Mouse (Mus musculus) bone marrow, adult 2 months (tissue): Measurements from ENCODE around the gene Thbd. TPM values are rescaled to one million over a fixed set of nuclear protein-coding genes. Genes with fewer than 3 reads are reported as not detected.

Source experiments
- H3K27ac ChIP-seq: fragments of 200-500 bp; 2 replicates; pipeline ENCODE4 v1.5.1; 2012; ENCODE audit warnings: low read depth, mild to moderate bottlenecking, control low read depth, inconsistent platforms, low read length; ENCODE audit not compliant: control insufficient read depth, poor library complexity, insufficient read depth
- H3K4me1 ChIP-seq: fragments of 200-500 bp; 2 replicates; pipeline ENCODE4 v1.6.1; 2011; ENCODE audit warnings: low read length; ENCODE audit not compliant: control insufficient read depth, insufficient read depth
- H3K4me3 ChIP-seq: fragments of 200-500 bp; replicated peaks from 2 replicates; pipeline ENCODE3; 2011; ENCODE audit warnings: mild to moderate bottlenecking, low read depth, low read length, control low read depth; ENCODE audit not compliant: control insufficient read depth
- CTCF ChIP-seq: fragments of 200-500 bp; IDR thresholded peaks from 2 replicates; pipeline ENCODE4 v1.5.1; 2011; ENCODE audit warnings: low read length, control low read depth; ENCODE audit not compliant: control insufficient read depth, insufficient read depth
- POLR2A ChIP-seq: fragments of 200-500 bp; IDR thresholded peaks from 2 replicates; pipeline ENCODE4 v1.6.1; 2011; ENCODE audit warnings: low read depth, mild to moderate bottlenecking, control low read depth, low read length, borderline replicate concordance; ENCODE audit not compliant: control insufficient read depth
- WGBS: fragments of 180-500 bp; shearing (Covaris S2); methylation state at CpG from one replicate; pipeline ENCODE4 v1.1.7; 2018; 5-methylcytosine and 5-hydroxymethylcytosine counted together
- polyA plus RNA-seq: library from polyadenylated mRNA; stranded (reverse); fragments of >200 nt; gene quantifications from 2 replicates; pipeline ENCODE4 v1.2.4, GENCODE M21; 2011; ENCODE audit warnings: low replicate concordance; ENCODE audit not compliant: missing spikeins, insufficient read depth, insufficient read length

Thbd gene
- polyA plus RNA-seq, 1 experiment: 5.9 TPM

DNA sequence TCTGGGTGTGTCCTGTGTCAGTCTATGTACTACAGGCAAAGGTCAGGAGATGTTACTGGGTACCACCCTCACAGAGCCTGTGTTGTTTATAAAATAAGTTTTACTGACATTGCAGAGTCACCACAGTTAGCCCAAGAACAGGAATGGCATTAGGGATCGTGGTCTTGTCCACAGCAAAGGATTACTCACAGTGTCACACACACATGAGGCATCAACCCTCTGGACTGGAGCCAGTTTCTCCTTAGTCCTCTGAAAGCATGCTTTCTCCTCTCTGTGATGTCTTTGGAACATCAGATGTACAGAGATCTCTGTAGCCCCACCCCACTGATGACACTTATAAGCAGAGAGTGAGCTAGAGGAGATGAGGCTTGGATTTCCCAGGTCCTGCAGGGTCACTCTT, 5.8 kb downstream of the Thbd start:
- Histone ChIP-seq H3K4me1 (no peaks in the 10 kb centered on the region; the same call in 1 of the 2 replicates), H3K27ac (no peak overlapping the region), H3K4me3 (no peak overlapping the region)
- 72% methylated on average over 1 of the region's 1 CpGs for WGBS
- no peak for TF ChIP-seq POLR2A
- TF ChIP-seq CTCF: no peak

DNA sequence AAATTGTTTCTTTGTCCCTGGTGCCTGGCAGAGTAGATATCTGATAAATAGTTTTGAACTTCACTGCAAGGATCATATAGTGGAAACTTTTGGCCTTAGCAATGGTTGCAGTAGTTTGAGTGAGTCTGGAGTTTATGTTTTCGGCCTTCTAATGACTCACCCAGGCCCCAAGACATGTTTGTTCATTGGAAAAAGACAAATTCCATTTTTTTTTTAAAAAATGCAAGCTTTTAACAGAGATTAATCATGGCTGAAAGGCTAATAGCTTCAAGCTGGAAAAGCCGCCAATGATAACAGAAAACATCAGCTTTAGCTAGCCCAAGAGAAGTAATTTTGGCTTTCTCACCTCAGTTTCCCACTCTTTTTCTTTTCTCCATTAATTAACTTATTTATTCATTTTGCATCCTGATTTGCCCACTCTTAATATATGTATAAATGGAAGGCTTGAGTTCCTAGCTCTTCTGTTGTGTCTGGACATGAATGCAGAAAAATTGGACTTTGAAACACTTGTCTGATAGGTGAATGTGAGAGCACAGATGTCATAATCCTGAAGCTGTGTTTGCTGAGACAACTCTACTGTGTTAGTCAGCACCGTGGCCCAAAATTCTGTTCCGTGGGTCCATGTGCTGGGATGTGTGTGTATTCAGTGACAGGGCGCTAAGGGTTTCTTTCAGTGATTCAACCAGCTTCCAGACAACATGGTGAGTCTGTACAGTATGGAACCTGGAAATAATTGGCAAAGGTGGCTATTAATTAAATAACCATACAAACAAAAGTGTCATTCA, 8.9 kb downstream of the Thbd start:
- Histone ChIP-seq H3K4me1 (peaks cover 4% of the 10 kb centered on the region; the same call in 1 of the 2 replicates), H3K27ac (no peak overlapping the region), H3K4me3 (no peak overlapping the region)
- 83% methylated on average over 5 of the region's 5 CpGs for WGBS
- TF ChIP-seq POLR2A (no peak), CTCF (no peak)

GRCm38 (mm10) chr2:148397784-148398100, 10.2 kb downstream of the Thbd start:
- TF ChIP-seq CTCF (no peak), POLR2A (no peak)
- no peak overlapping the region for H3K4me3 ChIP-seq
- peak overlapping the region; percentile 27; the same call in 1 of the 2 replicates for H3K27ac ChIP-seq
- 52% methylated on average over 1 of the region's 1 CpGs for WGBS
- H3K4me1 ChIP-seq: peaks cover 7% of the 10 kb centered on the region

DNA sequence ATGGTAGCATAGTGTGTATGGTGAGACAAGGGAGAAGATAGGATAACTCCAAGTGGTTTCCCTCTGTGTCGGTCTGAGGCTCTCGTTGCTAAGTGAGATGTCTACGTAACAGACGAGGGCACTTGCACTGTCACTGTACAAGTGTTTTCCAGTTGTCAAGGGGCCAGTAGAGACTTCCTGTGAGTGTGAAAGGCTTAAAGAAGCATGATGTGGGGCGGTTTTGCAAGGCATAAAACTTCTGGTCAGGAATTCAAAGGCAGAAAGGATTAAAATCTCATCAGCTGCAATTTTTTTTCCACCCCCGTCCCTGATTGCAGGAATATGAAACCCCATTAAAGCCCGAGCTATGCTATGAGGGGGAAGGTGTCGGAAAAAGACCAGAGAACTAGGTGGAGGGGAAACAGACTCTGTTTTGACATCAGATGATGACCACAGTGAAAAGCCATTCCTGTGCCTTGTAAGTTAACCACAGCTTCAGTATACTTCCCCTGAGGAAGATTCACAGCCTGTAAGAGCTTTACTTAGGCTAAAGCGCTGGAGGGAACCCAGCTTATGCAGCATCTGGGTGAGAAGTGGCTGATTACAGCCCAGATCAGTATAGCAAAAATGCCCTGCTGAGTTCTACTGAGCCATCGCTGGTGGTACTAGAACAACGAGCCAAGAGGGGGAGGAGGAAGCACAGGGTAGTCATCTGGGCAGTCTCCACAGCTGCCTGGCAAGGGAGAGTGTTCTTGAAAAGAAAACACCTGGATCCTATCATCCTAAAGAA, 10.8 kb downstream of the Thbd start:
- peak overlapping the region; percentile 78; the same call in 1 of the 2 replicates for H3K27ac ChIP-seq
- 4% methylated on average over 11 of the region's 11 CpGs for WGBS

DNA sequence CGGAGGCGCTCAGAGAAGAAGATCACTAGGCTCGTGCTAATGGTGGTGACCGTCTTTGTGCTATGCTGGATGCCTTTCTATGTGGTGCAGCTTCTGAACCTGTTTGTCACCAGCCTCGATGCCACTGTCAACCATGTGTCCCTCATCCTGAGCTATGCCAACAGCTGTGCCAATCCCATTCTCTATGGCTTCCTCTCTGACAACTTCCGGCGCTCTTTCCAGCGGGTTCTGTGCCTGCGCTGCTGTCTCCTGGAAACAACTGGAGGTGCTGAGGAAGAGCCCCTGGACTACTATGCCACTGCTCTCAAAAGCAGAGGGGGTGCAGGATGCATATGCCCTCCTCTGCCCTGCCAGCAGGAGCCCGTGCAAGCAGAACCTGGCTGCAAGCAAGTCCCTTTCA, 11.8 kb downstream of the Thbd start:
- peak overlapping the region; percentile 78 for H3K27ac ChIP-seq
- peaks cover 7% of the 10 kb centered on the region for H3K4me1 ChIP-seq
- no peak overlapping the region for H3K4me3 ChIP-seq
- WGBS: 71% methylated on average over 10 of the region's 10 CpGs
- TF ChIP-seq POLR2A: no peak
- no peak for TF ChIP-seq CTCF

More for the DNA sequence above, 10.8 kb downstream of the Thbd start:
- TF ChIP-seq POLR2A: no peak
- no peak for TF ChIP-seq CTCF
- H3K4me3 ChIP-seq: no peak overlapping the region
- peaks cover 7% of the 10 kb centered on the region for H3K4me1 ChIP-seq

DNA sequence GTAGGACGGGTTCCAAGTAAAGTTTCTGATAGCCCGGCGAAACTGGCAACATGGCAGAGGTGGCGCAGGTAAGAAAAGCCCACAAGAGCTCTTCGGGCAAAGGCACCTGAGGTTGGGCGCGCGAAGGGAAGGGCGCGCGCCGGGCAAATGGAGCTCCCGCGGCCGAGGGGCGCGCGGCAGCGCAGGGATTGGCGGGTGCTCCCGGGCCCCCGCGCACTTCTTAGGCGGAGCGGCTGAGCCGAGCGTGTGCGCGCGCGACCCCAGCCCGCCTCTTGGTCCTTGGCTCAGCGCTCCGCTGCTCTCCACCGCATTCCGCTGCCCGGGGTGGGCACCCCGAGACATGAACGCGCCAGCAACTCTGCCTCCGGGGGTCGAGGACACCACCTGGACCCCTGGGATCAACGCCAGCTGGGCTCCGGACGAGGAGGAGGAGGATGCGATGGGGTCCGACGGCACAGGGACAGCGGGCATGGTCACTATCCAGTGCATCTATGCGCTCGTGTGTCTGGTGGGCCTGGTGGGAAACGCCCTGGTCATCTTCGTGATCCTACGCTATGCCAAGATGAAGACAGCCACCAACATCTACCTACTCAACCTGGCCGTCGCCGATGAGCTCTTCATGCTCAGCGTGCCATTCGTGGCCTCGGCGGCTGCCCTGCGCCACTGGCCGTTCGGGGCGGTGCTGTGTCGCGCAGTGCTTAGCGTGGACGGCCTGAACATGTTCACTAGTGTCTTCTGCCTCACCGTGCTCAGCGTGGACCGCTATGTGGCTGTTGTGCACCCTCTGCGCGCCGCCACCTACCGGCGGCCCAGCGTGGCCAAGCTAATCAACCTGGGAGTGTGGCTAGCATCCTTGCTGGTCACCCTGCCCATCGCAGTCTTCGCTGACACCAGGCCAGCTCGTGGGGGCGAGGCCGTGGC, 12.6 kb downstream of the Thbd start, which contains the start of gene Sstr4:
Gene Sstr4, plus strand, starts transcription at position 214 of the 921 bp plus-strand sequence.
- TF ChIP-seq POLR2A (peak; percentile 44; the same call in 1 of the 2 replicates), CTCF (peak; percentile 74)
- Histone ChIP-seq H3K4me1 (peaks cover 7% of the 10 kb centered on the region), H3K27ac (0 out of 2 replicates have a peak within 1 kb of the TSS, but pooled peaks have one; percentile 6), H3K4me3 (peak within 1 kb of the TSS; percentile 50)
- 7% methylated on average over 74 of the region's 83 CpGs for WGBS

DNA sequence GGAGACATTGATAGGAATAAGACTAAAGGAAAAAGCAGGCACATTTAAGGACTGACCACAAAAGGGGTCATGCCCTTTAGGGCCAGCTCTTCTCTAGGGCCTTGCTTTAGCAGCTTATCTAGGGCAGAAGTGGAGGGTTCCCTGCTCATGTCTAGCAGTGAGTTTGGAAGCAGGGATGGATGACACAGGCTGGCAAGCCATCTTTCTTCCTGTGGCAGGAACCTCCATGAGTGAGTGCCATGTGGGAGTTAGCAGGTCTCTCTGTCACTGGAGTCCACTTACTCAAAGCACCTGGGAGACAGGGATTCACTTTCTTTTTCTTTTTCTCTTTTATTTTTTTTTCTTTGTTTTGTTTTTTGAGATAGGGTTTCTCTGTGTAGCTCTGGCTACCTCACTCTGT, 14.1 kb downstream of the Thbd start:
- no peak for TF ChIP-seq POLR2A
- no peak overlapping the region for H3K4me3 ChIP-seq
- H3K4me1 ChIP-seq: peaks cover 7% of the 10 kb centered on the region
- H3K27ac ChIP-seq: no peak overlapping the region

GRCm38 (mm10) chr2:148393149-148393548, 14.8 kb downstream of the Thbd start:
- 34% methylated on average over 1 of the region's 1 CpGs for WGBS
- peaks cover 7% of the 10 kb centered on the region for H3K4me1 ChIP-seq
- TF ChIP-seq CTCF (no peak), POLR2A (no peak)
- peak overlapping the region; percentile 5; the same call in 1 of the 2 replicates for H3K27ac ChIP-seq
- no peak overlapping the region for H3K4me3 ChIP-seq
